Mouse (Mus musculus): ENCODE measurements around the gene Gna11. TPM values are rescaled to one million over a fixed set of nuclear protein-coding genes. Genes with fewer than 3 reads are reported as not detected.

Gna11 gene
- polyA plus RNA-seq, 1 experiment from 2014 or later = 68.7 TPM

DNA sequence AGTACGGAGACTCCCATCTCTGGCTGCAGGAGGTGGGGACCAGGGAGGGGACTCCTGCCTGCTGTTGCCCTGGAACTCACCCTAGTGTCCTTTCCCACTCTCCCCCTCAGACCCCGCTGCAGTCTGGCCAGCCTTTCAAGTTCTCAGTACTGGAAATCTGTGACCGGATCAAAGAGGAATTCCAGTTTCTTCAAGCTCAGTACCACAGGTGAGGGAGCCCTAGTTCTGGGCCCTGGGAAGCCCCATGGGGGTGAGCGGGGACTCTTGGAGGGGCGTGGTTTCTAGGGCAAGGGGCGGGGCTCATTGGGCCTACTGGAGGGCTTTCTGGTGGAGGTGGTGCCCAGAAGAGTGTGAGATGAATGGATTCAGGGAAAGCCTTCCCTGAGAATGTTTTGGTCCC lies 30.7 kb upstream of the Gna11 start:
- H3K9me3 ChIP-seq (ENCODE audit: control insufficient read depth, low read length) = no peaks in the 10 kb centered on the region
- peaks cover 38% of the 10 kb centered on the region for H3K4me1 ChIP-seq (replicated peaks; ENCODE audit: control insufficient read depth, insufficient read depth, low read length)
- H3K4me3 ChIP-seq (ENCODE audit: low read length) = peak overlapping the region; percentile 70
- H3K27ac ChIP-seq (ENCODE audit: low read length) = peak overlapping the region; percentile 66
- WGBS = 3% methylated on average over 6 of the region's 6 CpGs
- peak overlapping the region; percentile 81 for H3K9ac ChIP-seq (ENCODE audit: low read length)
- no peaks in the 10 kb centered on the region; the same call in none of the 2 replicates for H3K36me3 ChIP-seq (ENCODE audit: control insufficient read depth, insufficient read depth, low read length)
- no peak for ATAC-seq (ENCODE audit: low read depth)
- peak overlapping the region; percentile 79 for H3K4me2 ChIP-seq (ENCODE audit: low read depth, low read length)
- H3K27me3 ChIP-seq (ENCODE audit: control insufficient read depth, insufficient read depth, low read depth, low read length) = no peaks in the 10 kb centered on the region

DNA sequence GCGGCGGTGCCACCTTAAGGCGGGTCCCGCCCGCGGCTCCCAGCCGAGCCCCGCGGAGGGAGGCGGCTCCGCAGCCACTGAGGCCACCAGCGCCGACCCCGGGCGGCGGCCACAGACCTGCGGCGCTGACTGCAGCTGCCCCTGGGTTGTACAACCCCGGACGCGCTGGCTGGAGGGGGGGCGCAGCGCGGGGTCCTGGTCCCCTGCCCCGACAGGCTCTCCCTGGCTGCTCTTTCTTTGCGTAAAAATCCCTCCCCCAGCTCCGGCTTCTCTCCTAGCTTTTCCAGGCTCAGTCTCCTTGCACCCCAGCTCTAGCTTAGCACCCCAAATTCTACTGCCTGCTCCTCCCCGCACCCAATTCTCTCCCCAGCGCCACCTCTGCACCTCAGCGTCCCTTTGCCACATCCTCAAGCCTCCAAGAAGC lies 30.2 kb upstream of the Gna11 start:
- WGBS = under 1% methylated on average over 26 of the region's 30 CpGs

DNA sequence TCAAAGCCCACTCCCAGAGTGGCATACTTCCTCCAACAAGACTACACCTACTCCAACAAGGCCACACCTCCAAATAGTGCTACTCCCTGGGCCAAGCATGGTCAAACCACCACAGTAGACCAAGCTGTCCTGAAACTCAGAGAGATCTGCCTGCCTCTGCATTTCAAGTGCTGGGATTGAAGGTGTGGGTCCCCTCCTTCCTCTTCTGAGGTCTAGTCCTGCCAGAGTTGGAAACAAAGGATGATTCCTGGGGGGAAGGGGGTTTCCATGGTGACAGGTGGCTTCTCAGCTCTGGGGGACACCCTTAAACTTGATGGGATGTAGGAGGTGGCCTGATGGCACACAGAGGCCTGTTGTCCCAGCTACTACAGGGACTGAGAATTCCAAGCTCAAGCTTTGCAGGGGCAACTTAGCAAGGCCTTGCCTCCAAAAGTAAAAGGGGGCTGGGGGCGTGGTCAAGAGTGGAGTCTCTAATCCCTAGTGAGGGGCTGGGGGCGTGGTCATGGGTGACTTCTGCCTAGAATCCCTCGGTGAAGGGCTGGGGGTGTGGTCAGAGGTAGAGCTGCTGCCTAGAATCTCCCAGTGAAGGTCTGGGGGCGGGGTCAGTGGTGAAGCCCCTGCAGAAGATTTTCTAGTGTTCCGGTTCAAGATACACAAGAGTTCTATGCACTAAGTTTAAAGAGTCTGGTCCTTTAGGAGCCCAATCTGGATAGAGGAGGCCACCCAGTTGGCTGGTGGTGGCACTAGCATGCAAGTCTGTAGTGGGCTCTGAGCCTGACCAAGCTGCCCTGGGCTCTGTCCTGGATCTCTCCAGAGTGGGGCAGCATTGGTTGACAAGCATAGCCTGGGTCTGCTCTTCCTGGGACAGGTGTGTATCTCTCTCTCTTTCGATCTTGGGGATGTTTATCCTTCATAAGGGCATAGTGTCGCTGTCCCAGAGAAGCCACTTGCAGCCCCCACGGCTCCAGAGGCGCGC lies 29.4 kb upstream of the Gna11 start, which contains the start of gene Tle2:
Gene Tle2 (plus strand): TSS at position 481 of the 976 bp plus-strand sequence.
- Histone ChIP-seq H3K4me1 (replicated peaks; ENCODE audit: control insufficient read depth, insufficient read depth, low read length) (peaks cover 51% of the 10 kb centered on the region), H3K27ac (ENCODE audit: low read length) (peak within 1 kb of the TSS; percentile 66)

More for the DNA sequence above, 30.2 kb upstream of the Gna11 start:
- H3K4me2 ChIP-seq (ENCODE audit: low read depth, low read length) = peak overlapping the region; percentile 79
- no peaks in the 10 kb centered on the region for H3K27me3 ChIP-seq (ENCODE audit: control insufficient read depth, insufficient read depth, low read depth, low read length)
- H3K4me3 ChIP-seq (ENCODE audit: low read length) = peak overlapping the region; percentile 70
- H3K4me1 ChIP-seq (replicated peaks; ENCODE audit: control insufficient read depth, insufficient read depth, low read length) = peaks cover 43% of the 10 kb centered on the region
- H3K27ac ChIP-seq (ENCODE audit: low read length) = peak overlapping the region; percentile 66
- H3K9me3 ChIP-seq (ENCODE audit: control insufficient read depth, low read length) = no peaks in the 10 kb centered on the region
- H3K36me3 ChIP-seq (ENCODE audit: control insufficient read depth, insufficient read depth, low read length) = no peaks in the 10 kb centered on the region; the same call in 1 of the 2 replicates
- peak; percentile 15 for ATAC-seq (ENCODE audit: low read depth)
- peak overlapping the region; percentile 81 for H3K9ac ChIP-seq (ENCODE audit: low read length)

DNA sequence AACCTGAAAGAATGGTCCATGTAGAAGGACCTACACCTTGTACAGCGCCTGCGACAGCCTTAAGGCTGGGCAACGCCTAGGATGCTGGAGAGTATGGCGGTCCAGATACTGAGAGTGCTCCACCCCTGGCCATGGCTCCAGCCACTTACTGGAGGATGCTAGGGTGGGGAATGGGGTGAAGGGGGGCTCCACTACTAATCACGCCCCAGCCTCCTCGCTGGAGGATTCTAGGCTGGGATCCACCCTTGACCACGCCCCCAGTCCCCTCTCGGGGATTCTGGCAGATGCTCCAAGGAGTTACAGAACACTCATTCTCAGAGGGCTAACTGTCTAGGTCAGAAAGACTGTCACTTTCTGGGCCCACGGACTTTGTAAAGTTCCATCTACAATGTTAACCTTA lies 28.0 kb upstream of the Gna11 start:
- Histone ChIP-seq H3K27me3 (ENCODE audit: control insufficient read depth, insufficient read depth, low read depth, low read length) (no peaks in the 10 kb centered on the region), H3K36me3 (ENCODE audit: control insufficient read depth, insufficient read depth, low read length) (no peaks in the 10 kb centered on the region), H3K4me3 (ENCODE audit: low read length) (no peak overlapping the region), H3K4me2 (ENCODE audit: low read depth, low read length) (no peak overlapping the region), H3K9ac (ENCODE audit: low read length) (no peak overlapping the region), H3K27ac (ENCODE audit: low read length) (peak overlapping the region; percentile 96), H3K4me1 (replicated peaks; ENCODE audit: control insufficient read depth, insufficient read depth, low read length) (peaks cover 64% of the 10 kb centered on the region), H3K9me3 (ENCODE audit: control insufficient read depth, low read length) (no peaks in the 10 kb centered on the region)
- ATAC-seq (ENCODE audit: low read depth) = no peak
- 12% methylated on average over 9 of the region's 9 CpGs for WGBS

More for the DNA sequence above, 29.4 kb upstream of the Gna11 start, which contains the start of gene Tle2:
- ATAC-seq (ENCODE audit: low read depth) = no peak
- Histone ChIP-seq H3K4me2 (ENCODE audit: low read depth, low read length) (peak within 1 kb of the TSS; percentile 79), H3K36me3 (ENCODE audit: control insufficient read depth, insufficient read depth, low read length) (no peaks in the 10 kb centered on the region), H3K4me3 (ENCODE audit: low read length) (peak within 1 kb of the TSS; percentile 70), H3K9ac (ENCODE audit: low read length) (peak within 1 kb of the TSS; percentile 81), H3K9me3 (ENCODE audit: control insufficient read depth, low read length) (no peaks in the 10 kb centered on the region), H3K27me3 (ENCODE audit: control insufficient read depth, insufficient read depth, low read depth, low read length) (no peaks in the 10 kb centered on the region)
- 21% methylated on average over 10 of the region's 10 CpGs for whole genome bisulfite sequencing

DNA sequence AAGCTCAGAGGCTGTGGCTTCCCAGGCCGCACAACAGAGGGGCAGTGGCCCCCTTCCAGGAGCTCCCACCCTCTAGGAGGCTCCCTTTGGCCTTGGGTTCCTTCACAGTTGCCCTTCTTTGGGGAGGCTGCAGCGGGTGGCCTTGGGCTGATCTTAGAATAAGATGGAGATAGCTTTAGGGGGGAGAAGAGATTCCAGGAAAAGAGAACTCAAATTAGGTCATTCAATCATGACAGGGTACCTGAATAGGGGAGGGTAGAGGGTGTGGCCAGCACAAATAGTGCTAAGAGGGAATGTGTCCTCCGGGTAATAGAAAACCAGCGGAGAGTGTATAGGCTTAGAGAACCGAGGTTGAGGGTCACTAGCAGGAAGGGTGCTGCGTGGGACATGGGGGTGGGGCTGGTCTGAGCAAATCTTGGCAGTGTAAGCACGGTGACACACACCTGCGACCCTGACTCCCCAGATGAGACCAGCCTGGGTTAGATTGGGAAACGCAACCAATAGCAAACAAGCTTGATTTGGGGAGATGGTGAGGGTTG lies 27.2 kb upstream of the Gna11 start:
- no peak for ATAC-seq (ENCODE audit: low read depth)
- no peaks in the 10 kb centered on the region for H3K9me3 ChIP-seq (ENCODE audit: control insufficient read depth, low read length)
- H3K27ac ChIP-seq (ENCODE audit: low read length) = peak overlapping the region; percentile 96
- H3K9ac ChIP-seq (ENCODE audit: low read length) = peak overlapping the region; percentile 61
- peak overlapping the region; percentile 85 for H3K4me2 ChIP-seq (ENCODE audit: low read depth, low read length)
- H3K4me3 ChIP-seq (ENCODE audit: low read length) = peak overlapping the region; percentile 40
- H3K27me3 ChIP-seq (ENCODE audit: control insufficient read depth, insufficient read depth, low read depth, low read length) = no peaks in the 10 kb centered on the region
- 10% methylated on average over 9 of the region's 9 CpGs for WGBS
- H3K4me1 ChIP-seq (replicated peaks; ENCODE audit: control insufficient read depth, insufficient read depth, low read length) = peaks cover 67% of the 10 kb centered on the region
- H3K36me3 ChIP-seq (ENCODE audit: control insufficient read depth, insufficient read depth, low read length) = no peaks in the 10 kb centered on the region

DNA sequence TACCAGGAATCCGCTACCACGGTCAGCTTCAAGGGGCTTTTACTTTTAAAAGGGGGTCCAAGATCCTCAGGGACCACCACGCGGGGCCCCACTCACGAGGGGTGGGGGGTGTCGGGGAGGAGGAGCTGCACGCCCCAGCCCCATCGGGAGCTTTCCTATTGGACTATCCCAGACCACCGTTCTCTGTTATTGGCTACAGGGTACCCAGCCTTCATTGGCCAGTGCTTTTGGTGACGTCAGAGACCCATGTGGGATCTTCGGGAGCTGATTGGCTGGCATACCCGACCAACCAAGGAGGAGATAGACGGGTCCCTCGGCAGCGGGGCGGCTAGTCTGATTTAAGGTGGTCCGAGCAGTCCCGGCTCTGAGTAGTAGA lies 26.5 kb upstream of the Gna11 start:
- H3K9ac ChIP-seq (ENCODE audit: low read length) = peak overlapping the region; percentile 61
- no peaks in the 10 kb centered on the region for H3K9me3 ChIP-seq (ENCODE audit: control insufficient read depth, low read length)
- peak overlapping the region; percentile 57 for H3K4me3 ChIP-seq (ENCODE audit: low read length)
- ATAC-seq (ENCODE audit: low read depth) = peak; percentile 90
- H3K27ac ChIP-seq (ENCODE audit: low read length) = peak overlapping the region; percentile 96
- H3K36me3 ChIP-seq (ENCODE audit: control insufficient read depth, insufficient read depth, low read length) = peaks cover 5% of the 10 kb centered on the region
- under 1% methylated on average over 18 of the region's 18 CpGs for WGBS
- H3K27me3 ChIP-seq (ENCODE audit: control insufficient read depth, insufficient read depth, low read depth, low read length) = no peaks in the 10 kb centered on the region
- H3K4me2 ChIP-seq (ENCODE audit: low read depth, low read length) = peak overlapping the region; percentile 85
- peaks cover 67% of the 10 kb centered on the region for H3K4me1 ChIP-seq (replicated peaks; ENCODE audit: control insufficient read depth, insufficient read depth, low read length)

DNA sequence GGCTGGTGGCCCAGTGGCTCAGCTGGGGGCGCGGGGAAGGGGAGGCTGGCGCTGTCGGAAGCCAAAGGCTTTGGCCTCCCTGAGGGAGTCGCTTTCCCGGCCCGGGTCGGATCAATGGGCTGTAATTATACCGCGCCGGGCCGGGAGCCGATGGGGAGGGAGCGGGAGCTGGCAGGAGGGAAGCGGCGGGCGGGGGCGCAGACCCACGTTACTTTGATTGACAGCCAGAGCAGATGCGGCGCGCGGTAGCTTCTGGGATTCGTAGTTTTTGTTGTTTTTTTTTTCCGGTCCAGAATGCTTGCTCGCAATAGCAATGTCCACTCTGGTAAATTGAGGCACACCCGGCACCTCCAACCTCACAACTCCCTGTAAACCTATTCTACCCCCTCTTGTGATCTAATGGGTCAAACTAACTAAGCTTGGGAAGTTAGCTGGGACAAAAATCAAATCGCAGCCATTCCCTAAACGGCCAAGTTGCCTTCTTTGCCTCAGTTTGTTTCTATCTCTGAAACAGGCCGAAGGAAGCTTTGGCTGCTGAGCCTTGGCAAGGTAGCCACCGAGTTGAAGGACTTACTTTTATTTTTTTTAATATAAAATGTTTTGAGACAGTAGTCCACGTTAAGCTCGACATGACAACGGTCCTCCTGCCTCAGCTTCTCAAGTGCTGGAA lies 26.0 kb upstream of the Gna11 start:
- peak; percentile 67 for ATAC-seq (ENCODE audit: low read depth)

DNA sequence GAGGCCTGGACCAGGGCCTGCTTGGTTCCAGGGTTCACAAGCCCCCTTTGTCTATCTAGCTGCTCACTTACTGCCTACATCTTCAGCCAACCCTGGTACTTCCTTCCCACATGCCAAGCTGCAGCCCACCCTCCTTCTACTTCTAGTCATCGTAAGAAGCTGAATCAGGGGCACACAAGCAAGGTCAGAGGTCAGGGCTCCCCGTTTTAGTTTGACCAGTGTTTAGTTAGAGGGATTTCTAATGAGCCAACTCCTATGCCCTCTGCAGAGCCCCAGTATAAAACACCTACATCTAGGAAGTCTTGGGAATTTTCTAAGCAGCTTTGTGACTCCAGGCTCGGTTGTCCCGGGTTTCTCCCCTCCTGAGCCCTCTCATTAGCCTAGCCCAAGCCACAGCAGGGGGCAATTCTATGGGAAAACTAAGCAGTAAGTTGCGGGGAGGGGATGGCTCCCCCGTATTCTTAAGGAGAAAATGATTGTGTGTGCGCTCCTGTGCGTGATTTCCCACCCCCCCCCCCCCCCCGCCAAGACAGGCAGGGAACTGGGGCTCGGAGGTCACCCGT lies 25.3 kb upstream of the Gna11 start:
- Histone ChIP-seq H3K27ac (ENCODE audit: low read length) (peak overlapping the region; percentile 96), H3K4me3 (ENCODE audit: low read length) (peak overlapping the region; percentile 57), H3K9me3 (ENCODE audit: control insufficient read depth, low read length) (no peaks in the 10 kb centered on the region), H3K4me2 (ENCODE audit: low read depth, low read length) (peak overlapping the region; percentile 85), H3K27me3 (ENCODE audit: control insufficient read depth, insufficient read depth, low read depth, low read length) (no peaks in the 10 kb centered on the region), H3K9ac (ENCODE audit: low read length) (peak overlapping the region; percentile 60), H3K4me1 (replicated peaks; ENCODE audit: control insufficient read depth, insufficient read depth, low read length) (peaks cover 63% of the 10 kb centered on the region), H3K36me3 (ENCODE audit: control insufficient read depth, insufficient read depth, low read length) (peaks cover 16% of the 10 kb centered on the region)
- peak; percentile 4; the same call in 1 of the 2 replicates for ATAC-seq (ENCODE audit: low read depth)
- under 1% methylated on average over 9 of the region's 11 CpGs for WGBS

More for the DNA sequence above, 26.0 kb upstream of the Gna11 start:
- Histone ChIP-seq H3K9ac (ENCODE audit: low read length) (peak overlapping the region; percentile 60), H3K27me3 (ENCODE audit: control insufficient read depth, insufficient read depth, low read depth, low read length) (no peaks in the 10 kb centered on the region), H3K9me3 (ENCODE audit: control insufficient read depth, low read length) (no peaks in the 10 kb centered on the region), H3K4me3 (ENCODE audit: low read length) (peak overlapping the region; percentile 57), H3K36me3 (ENCODE audit: control insufficient read depth, insufficient read depth, low read length) (peaks cover 9% of the 10 kb centered on the region), H3K4me1 (replicated peaks; ENCODE audit: control insufficient read depth, insufficient read depth, low read length) (peaks cover 64% of the 10 kb centered on the region), H3K4me2 (ENCODE audit: low read depth, low read length) (peak overlapping the region; percentile 85), H3K27ac (ENCODE audit: low read length) (peak overlapping the region; percentile 96)
- WGBS = under 1% methylated on average over 34 of the region's 34 CpGs

Measured in lung, embryonic 16.5 days (tissue).